Mouse (Mus musculus) lung, adult 2 months (tissue): ENCODE measurements at regions not wholly inside any gene's neighbourhood (a gene's known extent, or its start where the extent isn't known, plus 50 kb on each side); places are given as distances from the start of the nearest gene placed in this dataset.

Experiments
- DNase-seq: peaks from one replicate; pipeline ENCODE4 v3.0.0; 2022
- H3K4me1 ChIP-seq: fragments of 200-500 bp; 2 replicates; pipeline ENCODE4 v1.6.1; 2011; ENCODE audit warnings: low read length; ENCODE audit not compliant: control insufficient read depth, insufficient read depth
- H3K4me3 ChIP-seq: fragments of 200-500 bp; replicated peaks from 2 replicates; pipeline ENCODE3; 2011; ENCODE audit warnings: low read depth, mild to moderate bottlenecking, control low read depth, low read length; ENCODE audit errors: extremely low read depth
- CTCF ChIP-seq: fragments of 200-500 bp; IDR thresholded peaks from 2 replicates; pipeline ENCODE4 v1.5.1; 2011; ENCODE audit warnings: mild to moderate bottlenecking, low read length, control low read depth; ENCODE audit not compliant: insufficient read depth
- POLR2A ChIP-seq: fragments of 200-500 bp; IDR thresholded peaks from 2 replicates; pipeline ENCODE4 v1.6.1; 2011; ENCODE audit warnings: low read depth, mild to moderate bottlenecking, control low read depth, low read length, borderline replicate concordance; ENCODE audit errors: extremely low read depth
- WGBS: fragments of 180-500 bp; shearing (Covaris S2); methylation state at CpG from one replicate; pipeline ENCODE4 v1.1.7; 2018; 5-methylcytosine and 5-hydroxymethylcytosine counted together

- WGBS = 63% methylated on average over 6 of the region's 6 CpGs
- TF ChIP-seq POLR2A (no peak), CTCF (no peak)
- H3K4me3 ChIP-seq = no peak overlapping the region
- no peak for DNase-seq
- no peaks in the 10 kb centered on the region for H3K4me1 ChIP-seq
These were observed 767.7 kb upstream of the Adgrl2 start for GRCm38 (mm10) chr3:149757910-149758592.

- Histone ChIP-seq H3K4me1 (no peaks in the 10 kb centered on the region), H3K4me3 (no peak overlapping the region)
- no peak for DNase-seq
- WGBS = 53% methylated on average over 3 of the region's 3 CpGs
- TF ChIP-seq CTCF (no peak), POLR2A (no peak)
These were observed 745.7 kb upstream of the Adgrl2 start for GRCm38 (mm10) chr3:149736069-149736468.

GRCm38 (mm10) chr3:149726212-149726611 lies 735.9 kb upstream of the Adgrl2 start:
- WGBS = 73% methylated on average over 4 of the region's 4 CpGs
- Histone ChIP-seq H3K4me3 (no peak overlapping the region), H3K4me1 (no peaks in the 10 kb centered on the region)
- DNase-seq = no peak
- TF ChIP-seq POLR2A (no peak), CTCF (no peak)

- Histone ChIP-seq H3K4me1 (no peaks in the 10 kb centered on the region), H3K4me3 (no peak overlapping the region)
- no peak for TF ChIP-seq CTCF
- TF ChIP-seq POLR2A = no peak
- 79% methylated on average over 3 of the region's 3 CpGs for WGBS
- DNase-seq = no peak
These were observed 734.5 kb upstream of the Adgrl2 start for GRCm38 (mm10) chr3:149724879-149725278.

- H3K4me3 ChIP-seq = no peak overlapping the region
- 51% methylated on average over 4 of the region's 4 CpGs for WGBS
- no peaks in the 10 kb centered on the region for H3K4me1 ChIP-seq
- DNase-seq = no peak
- TF ChIP-seq CTCF (no peak), POLR2A (no peak)
These were observed 731.5 kb upstream of the Adgrl2 start for GRCm38 (mm10) chr3:149721832-149722231.

GRCm38 (mm10) chr3:149720306-149720705 lies 730.0 kb upstream of the Adgrl2 start:
- no peak for TF ChIP-seq POLR2A
- TF ChIP-seq CTCF = no peak
- Histone ChIP-seq H3K4me1 (no peaks in the 10 kb centered on the region), H3K4me3 (no peak overlapping the region)
- WGBS = 87% methylated on average over 6 of the region's 6 CpGs
- no peak for DNase-seq

GRCm38 (mm10) chr3:149705724-149706123 lies 715.4 kb upstream of the Adgrl2 start:
- H3K4me1 ChIP-seq = no peaks in the 10 kb centered on the region
- TF ChIP-seq POLR2A = no peak
- no peak overlapping the region for H3K4me3 ChIP-seq
- WGBS = 90% methylated on average over 10 of the region's 10 CpGs
- DNase-seq = no peak

GRCm38 (mm10) chr3:149705322-149705721 lies 715.0 kb upstream of the Adgrl2 start:
- WGBS = 79% methylated on average over 12 of the region's 12 CpGs
- Histone ChIP-seq H3K4me3 (no peak overlapping the region), H3K4me1 (no peaks in the 10 kb centered on the region)
- DNase-seq = no peak
- TF ChIP-seq POLR2A (no peak), CTCF (no peak)

GRCm38 (mm10) chr3:149704478-149704877 lies 714.1 kb upstream of the Adgrl2 start:
- 90% methylated on average over 4 of the region's 4 CpGs for WGBS
- no peak overlapping the region for H3K4me3 ChIP-seq
- TF ChIP-seq POLR2A (no peak), CTCF (no peak)
- no peak for DNase-seq
- no peaks in the 10 kb centered on the region for H3K4me1 ChIP-seq

- DNase-seq = no peak
- TF ChIP-seq POLR2A (no peak), CTCF (no peak)
- WGBS = 85% methylated on average over 4 of the region's 4 CpGs
- Histone ChIP-seq H3K4me3 (no peak overlapping the region), H3K4me1 (no peaks in the 10 kb centered on the region)
These were observed 693.2 kb upstream of the Adgrl2 start for GRCm38 (mm10) chr3:149683561-149683960.

- no peak for DNase-seq
- WGBS = 69% methylated on average over 5 of the region's 5 CpGs
- no peak overlapping the region for H3K4me3 ChIP-seq
- H3K4me1 ChIP-seq = no peaks in the 10 kb centered on the region
- TF ChIP-seq POLR2A = no peak
These were observed 691.9 kb upstream of the Adgrl2 start for GRCm38 (mm10) chr3:149682246-149682645.
